Mouse (Mus musculus): ENCODE results near the gene Spint2.

Gene Spint2

GRCm38 (mm10) chr7:29281201-29282073 is at the start of gene Spint2:
Gene Spint2, minus strand, starts transcription at chr7:29281912.
- peak; percentile 55 for DNase-seq (ENCODE audit: low spot score in 2 of 2)

- DNase-seq (ENCODE audit: low spot score in 2 of 2): no peak
Measured at GRCm38 (mm10) chr7:29328984-29329383, 47.3 kb upstream of the Spint2 start.

DNA sequence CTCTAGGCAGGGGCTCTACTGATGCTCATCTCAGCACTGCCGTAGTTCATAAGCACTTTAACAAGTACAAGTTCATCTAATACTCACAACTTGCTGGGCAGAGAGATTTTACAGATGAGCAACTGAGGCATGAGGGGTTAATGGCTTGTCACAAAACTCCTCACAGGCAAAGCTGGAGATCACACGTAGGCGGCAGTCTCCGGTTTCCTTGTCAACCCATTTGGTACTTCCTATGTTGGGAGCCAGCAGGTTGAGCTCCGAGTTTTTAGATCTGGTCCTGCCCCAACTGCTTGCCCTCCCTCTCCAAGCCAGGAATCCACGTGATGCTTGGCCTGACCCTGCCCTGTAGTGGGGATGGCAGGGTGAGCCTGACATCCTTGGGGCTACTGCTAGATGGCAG is 45.4 kb upstream of the Spint2 start:
- peak in 1 of 2 experiments; percentile 43 for DNase-seq (ENCODE audit: low spot score in 2 of 2)

DNA sequence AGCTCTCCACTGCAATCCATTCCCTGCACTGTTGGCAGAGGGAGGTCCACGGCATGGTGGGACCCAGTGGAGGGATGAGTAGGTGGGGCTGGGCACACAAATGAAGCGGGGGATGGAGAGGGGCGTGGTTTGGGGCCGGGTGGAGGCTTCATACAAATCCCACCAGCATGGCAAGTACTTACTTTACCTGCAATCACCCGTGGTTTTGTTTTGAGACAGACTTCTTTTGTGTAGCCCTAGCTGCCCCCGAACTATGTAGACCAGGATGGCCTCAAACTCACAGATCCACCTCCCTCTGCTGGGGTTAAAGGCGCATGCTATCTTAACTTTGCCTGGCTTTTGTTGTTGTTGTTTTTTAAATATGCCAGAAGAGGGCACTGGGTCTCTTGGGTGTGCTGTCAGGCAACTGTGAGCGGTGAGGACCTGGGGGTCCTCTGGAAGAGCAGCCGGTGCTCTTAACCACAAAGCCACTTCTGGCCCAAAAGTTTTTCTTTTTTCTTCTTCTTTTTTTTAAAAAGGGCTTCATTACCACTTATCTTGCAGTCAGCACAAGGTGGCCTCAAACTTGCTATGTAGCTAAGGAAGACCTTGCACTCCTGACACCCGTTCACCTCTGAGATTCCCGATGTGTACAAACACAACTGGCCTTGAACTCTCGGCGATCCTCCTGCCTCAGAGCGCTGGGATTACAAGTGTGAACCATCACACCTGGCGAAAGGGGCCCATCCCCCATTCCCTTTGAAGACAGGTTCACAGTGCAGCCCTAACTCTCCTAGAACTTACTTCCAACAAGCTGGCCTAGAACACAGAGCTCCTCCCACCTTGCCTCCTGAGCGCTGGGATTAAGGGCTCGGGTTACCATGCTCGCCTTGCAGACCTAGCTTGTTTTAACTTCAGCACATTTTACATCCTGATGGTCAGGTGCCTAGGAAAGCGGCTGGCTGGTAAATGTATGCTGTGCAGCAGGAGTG is 37.9 kb upstream of the Spint2 start:
- DNase-seq (ENCODE audit: low spot score in 2 of 2): peak in 1 of 2 experiments; percentile 62

DNA sequence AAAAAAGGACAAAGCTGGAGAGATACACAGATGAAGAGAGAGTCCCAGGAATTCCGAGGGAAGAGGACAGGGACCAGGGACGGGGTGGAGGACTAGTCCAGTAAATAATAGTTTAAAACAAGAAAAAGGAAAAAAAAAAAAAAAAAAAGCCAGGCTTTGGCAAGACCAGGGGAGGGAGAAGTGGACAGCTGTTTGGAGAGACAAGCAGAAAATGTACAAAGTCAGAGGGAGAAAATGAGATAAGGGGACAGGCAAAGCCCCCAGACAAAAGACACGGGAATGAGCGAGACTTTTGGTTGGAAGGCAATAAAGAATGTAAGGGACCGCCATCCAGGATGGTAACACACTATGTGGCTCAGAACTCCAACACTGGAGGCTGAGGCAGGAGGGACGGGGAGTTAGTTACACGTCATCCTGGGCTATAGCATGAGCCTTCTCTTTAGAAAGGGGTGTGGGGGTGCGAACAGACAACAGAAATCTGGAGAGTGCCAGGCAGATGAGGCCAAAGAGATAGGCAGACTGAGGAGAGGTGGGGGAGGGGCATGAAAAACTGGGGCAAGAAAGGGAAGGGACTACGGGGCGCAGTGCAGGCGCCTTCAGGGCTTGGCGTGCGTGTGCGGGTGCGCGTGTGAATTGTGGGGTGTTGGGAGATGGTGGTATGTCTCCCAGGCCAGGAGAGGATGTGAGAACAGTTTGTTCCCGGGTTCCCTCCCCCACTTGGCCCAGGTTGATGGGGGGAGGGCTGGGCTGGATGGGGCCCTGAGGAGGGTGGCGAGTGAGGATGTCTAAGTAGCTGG is 36.6 kb upstream of the Spint2 start:
- DNase-seq (ENCODE audit: low spot score in 2 of 2): peak; percentile 71 to 74

DNA sequence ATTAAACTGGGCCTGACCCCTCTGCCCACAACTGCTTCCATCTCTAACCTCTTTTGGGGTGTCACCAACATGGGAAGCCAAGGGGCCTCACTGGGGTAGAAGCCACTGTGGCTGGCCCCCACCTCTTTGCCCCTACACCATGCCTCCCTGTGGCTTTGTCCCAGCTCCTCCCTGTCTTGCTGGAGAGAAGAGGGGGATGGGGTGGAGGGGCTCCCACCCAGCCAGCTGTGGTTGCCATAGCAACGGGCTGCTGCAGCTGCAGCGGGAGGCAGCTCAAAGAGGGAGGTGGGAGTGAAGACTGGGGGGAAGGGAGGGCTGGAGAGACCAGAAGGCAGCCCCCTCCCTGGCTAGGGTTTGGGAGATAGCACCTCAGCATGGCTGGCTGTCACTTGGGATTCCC is 35.8 kb upstream of the Spint2 start:
- DNase-seq (ENCODE audit: low spot score in 2 of 2): peak; percentile 85 to 91

GRCm38 (mm10) chr7:29316976-29317375 is 35.3 kb upstream of the Spint2 start:
- peak; percentile 83 to 89 for DNase-seq (ENCODE audit: low spot score in 2 of 2)

- peak; percentile 61 to 67 for DNase-seq (ENCODE audit: low spot score in 2 of 2)
Measured at GRCm38 (mm10) chr7:29316137-29316734, 34.5 kb upstream of the Spint2 start.

DNA sequence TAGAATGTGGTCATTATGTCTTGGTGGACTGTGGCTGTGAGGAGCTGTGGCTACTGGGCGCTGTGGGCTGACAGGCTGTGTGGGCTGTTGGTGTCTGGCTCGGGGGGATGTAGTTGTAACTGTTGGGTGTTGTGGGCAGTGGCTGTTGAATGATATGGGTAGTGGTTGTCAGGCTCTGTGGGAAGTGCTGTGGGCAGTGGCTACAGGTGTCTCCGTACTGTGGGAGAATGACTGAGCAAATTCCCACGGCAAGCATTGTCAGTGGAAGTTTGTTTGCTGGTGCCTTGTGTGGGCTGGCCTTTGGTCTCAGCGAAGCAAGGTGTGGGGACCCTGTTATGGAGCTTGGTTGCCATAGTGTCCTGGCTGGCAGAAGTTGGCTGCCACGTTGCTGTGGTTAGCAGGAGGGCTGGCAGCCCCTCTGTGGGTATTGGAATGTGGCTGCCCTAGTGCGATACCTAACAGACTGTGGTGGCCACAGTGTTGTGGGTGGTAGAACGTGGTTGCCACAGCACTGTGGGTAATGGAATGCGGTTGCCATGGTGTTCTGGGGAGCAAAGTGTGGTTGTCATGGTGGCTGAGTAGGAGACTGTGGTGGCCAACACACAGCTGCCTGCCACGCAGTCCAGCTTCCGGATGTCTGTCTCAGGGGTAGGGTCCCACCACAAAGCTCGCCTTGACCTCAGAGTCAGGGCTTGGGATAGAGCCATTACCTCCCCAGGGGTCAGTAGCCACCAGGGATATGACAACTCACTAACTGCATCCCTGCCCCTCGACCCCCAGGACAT is 33.3 kb upstream of the Spint2 start:
- peak; percentile 82 to 92 for DNase-seq (ENCODE audit: low spot score in 2 of 2)

DNA sequence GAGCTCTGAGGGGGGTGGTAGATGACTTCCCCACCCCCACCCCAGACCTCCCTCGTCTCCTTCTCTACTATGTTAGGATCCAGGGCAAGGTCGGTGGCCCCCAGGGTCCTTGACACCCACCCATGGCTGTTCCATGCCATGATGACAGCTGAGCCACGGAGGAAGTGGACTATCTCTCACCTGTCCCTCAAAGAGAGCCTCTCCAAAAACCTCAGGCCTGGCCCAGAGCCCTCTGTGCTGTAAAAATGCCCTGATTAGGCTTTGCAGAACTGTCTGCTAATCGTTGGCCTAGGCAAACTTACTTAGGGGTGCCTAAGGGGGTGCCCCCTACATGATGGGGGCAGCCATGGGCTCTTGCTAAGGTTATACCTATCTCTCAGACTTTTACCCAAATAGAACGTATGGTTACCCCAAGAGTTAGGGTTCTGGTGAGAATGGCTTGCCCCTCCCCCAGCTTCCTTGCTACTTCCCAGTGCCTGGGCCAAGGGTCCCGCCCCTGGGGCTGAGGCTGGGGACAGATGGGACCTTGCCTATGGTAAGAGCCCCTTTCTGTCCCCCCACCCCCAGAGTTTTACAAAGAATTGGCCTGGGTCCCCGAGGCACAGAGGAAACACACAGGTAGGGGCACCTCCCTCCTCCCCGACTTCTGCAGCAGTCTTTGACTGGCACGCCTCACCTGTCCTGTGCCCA is 32.0 kb upstream of the Spint2 start:
- peak in 1 of 2 experiments; percentile 55 for DNase-seq (ENCODE audit: low spot score in 2 of 2)

DNA sequence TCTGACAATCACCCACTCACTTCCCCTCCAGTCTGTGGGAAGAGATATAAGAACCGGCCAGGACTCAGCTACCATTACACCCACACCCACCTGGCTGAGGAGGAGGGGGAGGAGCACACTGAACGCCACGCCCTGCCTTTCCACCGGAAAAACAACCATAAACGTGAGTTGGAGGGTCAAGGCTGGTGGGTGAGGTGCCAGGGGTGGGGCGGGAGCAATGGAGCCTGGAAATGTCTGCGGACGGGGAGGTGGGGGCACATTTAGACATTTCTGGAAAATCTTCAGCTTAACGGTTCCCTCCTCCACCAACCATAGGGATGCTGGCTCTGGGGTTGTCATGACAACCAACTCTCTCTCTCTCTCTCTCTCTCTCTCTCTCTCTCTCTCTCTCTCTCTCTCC is 31.3 kb upstream of the Spint2 start:
- DNase-seq (ENCODE audit: low spot score in 2 of 2): peak; percentile 68 to 74

- DNase-seq (ENCODE audit: low spot score in 2 of 2): no peak
Measured at GRCm38 (mm10) chr7:29309749-29310148, 28.0 kb upstream of the Spint2 start.

- peak; percentile 74 to 76 for DNase-seq (ENCODE audit: low spot score in 2 of 2)
Measured at GRCm38 (mm10) chr7:29309221-29309721, 27.6 kb upstream of the Spint2 start.

- DNase-seq (ENCODE audit: low spot score in 2 of 2): peak; percentile 97 to 98
Measured at GRCm38 (mm10) chr7:29307350-29308104, 25.8 kb upstream of the Spint2 start.

- peak in 1 of 2 experiments; percentile 75 for DNase-seq (ENCODE audit: low spot score in 2 of 2)
Measured at GRCm38 (mm10) chr7:29306619-29307018, 24.9 kb upstream of the Spint2 start.

GRCm38 (mm10) chr7:29306108-29306507 is 24.4 kb upstream of the Spint2 start:
- no peak for DNase-seq (ENCODE audit: low spot score in 2 of 2)

DNA sequence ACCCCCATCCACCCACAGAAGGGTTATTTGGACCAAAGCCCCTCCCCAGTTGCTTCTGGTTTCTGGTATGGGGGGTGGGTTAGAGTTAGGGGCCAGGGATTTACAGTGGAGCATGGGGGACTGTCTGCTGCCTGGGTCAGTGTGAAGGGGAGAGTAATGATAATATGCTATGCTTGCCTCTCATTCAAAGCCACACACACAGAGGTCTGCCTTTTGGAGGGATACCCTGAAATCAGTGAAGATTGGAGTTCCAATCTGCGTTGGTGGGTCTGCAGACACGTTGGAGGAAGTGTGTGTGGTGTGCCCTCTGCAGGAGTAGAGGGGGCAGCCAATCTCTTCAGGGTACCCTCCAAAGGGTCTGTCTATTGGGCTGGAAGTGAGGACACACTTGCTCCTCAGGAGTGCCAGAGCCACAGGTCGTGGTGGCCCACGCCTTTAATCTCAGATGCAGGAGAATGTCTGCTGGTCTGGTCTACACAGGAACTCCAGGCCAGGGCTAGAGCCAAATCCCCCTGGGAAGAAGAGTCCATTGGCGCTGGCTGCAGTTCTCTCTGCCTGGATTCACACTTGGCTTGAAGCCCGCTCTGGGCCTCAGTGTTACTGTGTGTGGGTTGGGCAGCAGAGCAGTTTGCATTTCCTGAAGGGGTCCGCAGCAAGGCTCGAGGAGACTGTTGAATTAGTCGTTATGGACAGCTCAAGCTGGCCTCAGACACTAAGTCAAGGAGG is 23.7 kb upstream of the Spint2 start:
- DNase-seq (ENCODE audit: low spot score in 2 of 2): peak; percentile 69 to 73

Measured in right cerebral cortex, postnatal 10 days (tissue).